Mouse (Mus musculus): ENCODE measurements around the gene Rpgr. TPM values are rescaled to one million over a fixed set of nuclear protein-coding genes. Genes with fewer than 3 reads are reported as not detected.

Rpgr gene
- polyA plus RNA-seq, 1 experiment from 2014 or later = 34.6 TPM

GRCm38 (mm10) chrX:10219281-10219680 is 2.6 kb upstream of the Rpgr start:
- Histone ChIP-seq H3K36me3 (ENCODE audit: control insufficient read depth, insufficient read depth, low read length) (no peaks in the 10 kb centered on the region), H3K4me1 (ENCODE audit: control insufficient read depth, insufficient read depth, low read length) (peaks cover 2% of the 10 kb centered on the region; the same call in 1 of the 2 replicates), H3K4me3 (ENCODE audit: low read depth, low read length) (no peak overlapping the region), H3K27ac (ENCODE audit: low read length) (no peak overlapping the region), H3K9me3 (replicated peaks; ENCODE audit: control insufficient read depth, low read length, poor library complexity, severe bottlenecking) (no peaks in the 10 kb centered on the region), H3K27me3 (ENCODE audit: control insufficient read depth, insufficient read depth, low read depth, low read length) (no peaks in the 10 kb centered on the region), H3K9ac (ENCODE audit: low read depth, low read length) (no peak overlapping the region), H3K4me2 (ENCODE audit: low read length) (no peak overlapping the region)
- 67% methylated on average over 6 of the region's 6 CpGs for WGBS
- no peak for ATAC-seq

DNA sequence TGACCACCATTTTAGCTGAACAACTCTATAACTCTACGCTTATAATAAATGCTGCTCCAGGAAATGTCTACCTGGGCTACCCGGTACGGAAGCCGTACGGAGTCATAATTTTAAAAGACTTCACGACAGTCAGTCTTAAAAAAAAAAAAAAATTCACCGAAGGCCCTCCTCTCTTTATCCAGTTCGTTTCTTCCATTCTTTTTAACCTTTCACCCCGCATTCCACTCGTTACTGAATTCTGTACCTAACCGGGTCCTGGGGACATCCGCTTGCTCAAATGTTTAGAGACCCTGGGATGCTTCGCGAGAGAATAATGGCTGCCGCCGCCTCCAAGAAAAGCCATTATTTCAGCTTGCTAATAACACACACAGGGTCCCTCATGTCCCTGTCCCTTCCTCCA is 748 bp downstream of the Rpgr start:
- ATAC-seq = peak; percentile 20
- H3K36me3 ChIP-seq (ENCODE audit: control insufficient read depth, insufficient read depth, low read length) = no peaks in the 10 kb centered on the region
- H3K9ac ChIP-seq (ENCODE audit: low read depth, low read length) = peak overlapping the region; percentile 67
- WGBS = 18% methylated on average over 16 of the region's 16 CpGs
- no peaks in the 10 kb centered on the region for H3K9me3 ChIP-seq (replicated peaks; ENCODE audit: control insufficient read depth, low read length, poor library complexity, severe bottlenecking)
- peak overlapping the region; percentile 85 for H3K27ac ChIP-seq (ENCODE audit: low read length)
- H3K4me2 ChIP-seq (ENCODE audit: low read length) = peak overlapping the region; percentile 64
- no peaks in the 10 kb centered on the region for H3K27me3 ChIP-seq (ENCODE audit: control insufficient read depth, insufficient read depth, low read depth, low read length)
- H3K4me3 ChIP-seq (ENCODE audit: low read depth, low read length) = peak overlapping the region; percentile 50
- peaks cover 2% of the 10 kb centered on the region; the same call in 1 of the 2 replicates for H3K4me1 ChIP-seq (ENCODE audit: control insufficient read depth, insufficient read depth, low read length)

DNA sequence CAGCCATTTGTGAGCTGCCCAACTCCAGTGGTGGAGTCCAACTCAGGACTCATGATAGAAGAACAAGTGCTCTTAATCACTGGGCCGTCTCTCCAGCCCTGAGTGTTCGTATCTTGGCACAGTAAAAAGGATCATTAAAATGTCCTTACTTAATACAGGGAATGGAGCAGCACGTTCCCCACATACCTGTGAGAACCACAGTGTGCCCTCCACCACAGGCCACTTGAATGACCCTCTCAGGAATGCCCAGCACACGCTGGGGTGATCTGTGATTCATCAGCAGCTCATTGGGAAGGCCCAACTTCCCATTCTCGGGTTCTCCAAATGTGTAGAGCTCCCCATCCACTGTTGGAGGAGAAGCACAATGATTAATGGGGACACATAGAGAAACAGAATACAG is 10.8 kb downstream of the Rpgr start:
- ATAC-seq = no peak
- H3K4me2 ChIP-seq (ENCODE audit: low read length) = no peak overlapping the region
- WGBS = 79% methylated on average over 5 of the region's 5 CpGs
- no peaks in the 10 kb centered on the region for H3K4me1 ChIP-seq (ENCODE audit: control insufficient read depth, insufficient read depth, low read length)
- H3K27ac ChIP-seq (ENCODE audit: low read length) = no peak overlapping the region
- H3K27me3 ChIP-seq (ENCODE audit: control insufficient read depth, insufficient read depth, low read depth, low read length) = no peaks in the 10 kb centered on the region
- H3K36me3 ChIP-seq (ENCODE audit: control insufficient read depth, insufficient read depth, low read length) = peaks cover 3% of the 10 kb centered on the region; the same call in 1 of the 2 replicates
- no peak overlapping the region for H3K9ac ChIP-seq (ENCODE audit: low read depth, low read length)
- H3K4me3 ChIP-seq (ENCODE audit: low read depth, low read length) = no peak overlapping the region
- H3K9me3 ChIP-seq (replicated peaks; ENCODE audit: control insufficient read depth, low read length, poor library complexity, severe bottlenecking) = no peaks in the 10 kb centered on the region

GRCm38 (mm10) chrX:10201289-10201688 is 15.4 kb downstream of the Rpgr start:
- Histone ChIP-seq H3K9ac (ENCODE audit: low read depth, low read length) (no peak overlapping the region), H3K4me1 (ENCODE audit: control insufficient read depth, insufficient read depth, low read length) (no peaks in the 10 kb centered on the region), H3K4me3 (ENCODE audit: low read depth, low read length) (no peak overlapping the region), H3K4me2 (ENCODE audit: low read length) (no peak overlapping the region), H3K27me3 (ENCODE audit: control insufficient read depth, insufficient read depth, low read depth, low read length) (no peaks in the 10 kb centered on the region), H3K9me3 (replicated peaks; ENCODE audit: control insufficient read depth, low read length, poor library complexity, severe bottlenecking) (no peaks in the 10 kb centered on the region), H3K36me3 (ENCODE audit: control insufficient read depth, insufficient read depth, low read length) (no peaks in the 10 kb centered on the region), H3K27ac (ENCODE audit: low read length) (no peak overlapping the region)
- ATAC-seq = no peak
- 24% methylated on average over 2 of the region's 2 CpGs for WGBS

DNA sequence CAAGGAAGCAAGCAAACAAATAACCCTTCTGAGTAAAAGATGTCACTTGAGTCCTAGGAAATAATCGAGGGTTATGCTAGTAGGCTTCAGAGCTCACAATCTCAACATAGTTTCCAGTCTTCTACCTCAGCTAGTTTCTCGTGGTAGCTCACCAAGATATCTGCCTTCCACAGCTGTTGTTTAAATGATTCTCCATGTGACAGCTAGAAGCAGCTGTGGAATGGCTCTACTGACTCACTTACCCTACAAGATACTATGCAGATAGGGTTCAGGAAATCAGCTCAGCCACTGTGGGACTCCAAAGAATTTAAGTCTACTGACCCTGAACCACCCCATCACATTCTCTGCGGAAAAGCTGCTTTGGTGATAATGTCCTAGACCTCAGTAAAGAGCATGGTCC is 64.3 kb downstream of the Rpgr start:
- Histone ChIP-seq H3K27ac (ENCODE audit: low read length) (no peak overlapping the region), H3K9ac (ENCODE audit: low read depth, low read length) (no peak overlapping the region), H3K4me1 (ENCODE audit: control insufficient read depth, insufficient read depth, low read length) (no peaks in the 10 kb centered on the region), H3K9me3 (replicated peaks; ENCODE audit: control insufficient read depth, low read length, poor library complexity, severe bottlenecking) (no peaks in the 10 kb centered on the region), H3K36me3 (ENCODE audit: control insufficient read depth, insufficient read depth, low read length) (no peaks in the 10 kb centered on the region), H3K27me3 (ENCODE audit: control insufficient read depth, insufficient read depth, low read depth, low read length) (no peaks in the 10 kb centered on the region), H3K4me3 (ENCODE audit: low read depth, low read length) (no peak overlapping the region), H3K4me2 (ENCODE audit: low read length) (no peak overlapping the region)
- WGBS = 73% methylated on average over 3 of the region's 3 CpGs
- no peak for ATAC-seq

DNA sequence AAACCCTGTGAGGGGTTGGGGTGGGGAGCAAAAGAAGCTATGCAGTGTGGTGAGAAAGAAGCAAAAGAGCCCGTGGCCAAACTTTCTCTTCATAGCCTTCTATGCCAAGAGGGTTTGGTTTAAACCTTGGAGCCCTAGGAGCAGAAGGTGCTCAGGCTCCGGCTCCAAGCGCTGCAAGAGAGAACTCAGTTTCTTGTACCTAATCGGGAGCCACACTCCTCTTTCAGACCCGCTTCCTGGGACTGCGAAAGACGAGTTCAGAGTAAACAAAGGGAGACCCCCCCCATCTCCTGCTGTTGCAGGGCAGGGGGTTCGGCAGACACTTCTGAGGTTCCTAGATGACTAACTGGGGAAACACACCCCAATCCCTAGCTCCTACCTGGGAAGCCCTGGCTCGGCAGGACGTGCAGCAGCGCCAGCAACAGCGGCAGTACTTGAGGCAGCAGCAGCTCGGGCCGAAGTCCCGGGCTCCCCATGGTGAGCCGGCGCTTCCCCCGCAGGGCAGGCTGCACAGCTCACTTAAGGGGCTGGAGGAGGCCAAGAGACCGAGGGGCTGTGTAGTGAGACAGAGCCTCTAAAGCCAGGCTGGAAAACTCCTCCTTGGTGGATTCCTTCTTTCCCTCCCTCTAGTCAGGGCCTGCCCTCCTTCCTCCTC is 99.5 kb downstream of the Rpgr start, which contains the start of gene Srpx:
TSS of gene Srpx (minus strand) at position 645 of the 655 bp plus-strand sequence.
- peak within 1 kb of the TSS; percentile 59 for H3K4me2 ChIP-seq (ENCODE audit: low read length)
- no peaks in the 10 kb centered on the region for H3K4me1 ChIP-seq (ENCODE audit: control insufficient read depth, insufficient read depth, low read length)
- H3K27ac ChIP-seq (ENCODE audit: low read length) = no peak within 1 kb of the TSS
- no peaks in the 10 kb centered on the region for H3K9me3 ChIP-seq (replicated peaks; ENCODE audit: control insufficient read depth, low read length, poor library complexity, severe bottlenecking)
- no peaks in the 10 kb centered on the region for H3K36me3 ChIP-seq (ENCODE audit: control insufficient read depth, insufficient read depth, low read length)
- H3K4me3 ChIP-seq (ENCODE audit: low read depth, low read length) = peak within 1 kb of the TSS; percentile 29
- peak within 1 kb of the TSS; percentile 44; the same call in 1 of the 2 replicates for H3K9ac ChIP-seq (ENCODE audit: low read depth, low read length)
- ATAC-seq = peak; percentile 54; the same call in 1 of the 2 replicates
- no peaks in the 10 kb centered on the region for H3K27me3 ChIP-seq (ENCODE audit: control insufficient read depth, insufficient read depth, low read depth, low read length)
- WGBS = 16% methylated on average over 19 of the region's 19 CpGs

GRCm38 (mm10) chrX:10115780-10116179 is 100.9 kb downstream of the Rpgr start:
- no peak overlapping the region for H3K27ac ChIP-seq (ENCODE audit: low read length)
- ATAC-seq = no peak

GRCm38 (mm10) chrX:10110736-10111135 is 106.0 kb downstream of the Rpgr start:
- Histone ChIP-seq H3K4me3 (ENCODE audit: low read depth, low read length) (no peak overlapping the region), H3K9me3 (replicated peaks; ENCODE audit: control insufficient read depth, low read length, poor library complexity, severe bottlenecking) (no peaks in the 10 kb centered on the region), H3K9ac (ENCODE audit: low read depth, low read length) (no peak overlapping the region), H3K27ac (ENCODE audit: low read length) (no peak overlapping the region), H3K4me2 (ENCODE audit: low read length) (no peak overlapping the region), H3K27me3 (ENCODE audit: control insufficient read depth, insufficient read depth, low read depth, low read length) (no peaks in the 10 kb centered on the region), H3K4me1 (ENCODE audit: control insufficient read depth, insufficient read depth, low read length) (no peaks in the 10 kb centered on the region), H3K36me3 (ENCODE audit: control insufficient read depth, insufficient read depth, low read length) (no peaks in the 10 kb centered on the region)
- no peak for ATAC-seq
- WGBS = 72% methylated on average over 1 of the region's 1 CpGs

More at GRCm38 (mm10) chrX:10115780-10116179, 100.9 kb downstream of the Rpgr start:
- Histone ChIP-seq H3K9me3 (replicated peaks; ENCODE audit: control insufficient read depth, low read length, poor library complexity, severe bottlenecking) (no peaks in the 10 kb centered on the region), H3K36me3 (ENCODE audit: control insufficient read depth, insufficient read depth, low read length) (no peaks in the 10 kb centered on the region), H3K27me3 (ENCODE audit: control insufficient read depth, insufficient read depth, low read depth, low read length) (no peaks in the 10 kb centered on the region), H3K4me1 (ENCODE audit: control insufficient read depth, insufficient read depth, low read length) (no peaks in the 10 kb centered on the region), H3K9ac (ENCODE audit: low read depth, low read length) (no peak overlapping the region), H3K4me3 (ENCODE audit: low read depth, low read length) (no peak overlapping the region), H3K4me2 (ENCODE audit: low read length) (no peak overlapping the region)
- 61% methylated on average over 3 of the region's 3 CpGs for WGBS

- Histone ChIP-seq H3K9ac (ENCODE audit: low read depth, low read length) (no peak overlapping the region), H3K27me3 (ENCODE audit: control insufficient read depth, insufficient read depth, low read depth, low read length) (no peaks in the 10 kb centered on the region), H3K4me1 (ENCODE audit: control insufficient read depth, insufficient read depth, low read length) (no peaks in the 10 kb centered on the region), H3K36me3 (ENCODE audit: control insufficient read depth, insufficient read depth, low read length) (no peaks in the 10 kb centered on the region), H3K4me2 (ENCODE audit: low read length) (no peak overlapping the region), H3K9me3 (replicated peaks; ENCODE audit: control insufficient read depth, low read length, poor library complexity, severe bottlenecking) (no peaks in the 10 kb centered on the region), H3K27ac (ENCODE audit: low read length) (no peak overlapping the region), H3K4me3 (ENCODE audit: low read depth, low read length) (no peak overlapping the region)
- no peak for ATAC-seq
- 60% methylated on average over 4 of the region's 4 CpGs for WGBS
These were observed 108.2 kb downstream of the Rpgr start for GRCm38 (mm10) chrX:10108558-10108957.
